Mouse (Mus musculus): ENCODE data around the gene Trim66. TPM values are rescaled to one million over a fixed set of nuclear protein-coding genes. Genes with fewer than 3 reads are reported as not detected.

The Trim66 gene
- polyA plus RNA-seq, 1 experiment from 2014 or later: not detected

GRCm38 (mm10) chr7:109532691-109533090 is 24.8 kb upstream of the Trim66 start:
- ATAC-seq (replicated peaks; ENCODE audit: low FRiP score): no peak
- no peak overlapping the region for H3K9ac ChIP-seq
- no peak overlapping the region for H3K4me2 ChIP-seq
- H3K36me3 ChIP-seq: peaks cover 71% of the 10 kb centered on the region
- no peak overlapping the region for H3K27ac ChIP-seq
- H3K9me3 ChIP-seq (replicated peaks): no peaks in the 10 kb centered on the region
- no peaks in the 10 kb centered on the region for H3K27me3 ChIP-seq
- H3K4me3 ChIP-seq (replicated peaks): no peak overlapping the region
- no peaks in the 10 kb centered on the region for H3K4me1 ChIP-seq
- 70% methylated on average over 3 of the region's 3 CpGs for WGBS

DNA sequence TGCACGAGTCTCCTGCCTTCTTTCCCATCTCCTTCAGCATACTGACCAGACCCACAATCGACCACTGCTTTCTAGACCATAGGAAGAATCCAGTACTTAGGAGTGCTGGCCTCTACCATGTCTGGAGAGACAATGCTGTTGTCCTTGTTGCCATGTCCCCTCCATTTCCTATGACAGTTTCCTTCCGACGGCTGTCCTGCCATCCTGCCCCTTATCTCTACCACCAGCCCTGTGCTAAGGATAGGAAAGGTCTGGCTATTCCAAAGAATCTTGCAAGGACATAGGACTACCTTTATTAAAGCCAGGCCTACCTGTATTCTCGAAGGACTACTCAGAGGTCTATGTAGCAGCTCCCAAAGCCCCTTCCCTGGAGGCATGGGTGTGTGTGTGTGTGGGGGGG is 23.6 kb upstream of the Trim66 start:
- no peaks in the 10 kb centered on the region for H3K9me3 ChIP-seq (replicated peaks)
- no peak overlapping the region for H3K4me3 ChIP-seq (replicated peaks)
- no peak overlapping the region for H3K27ac ChIP-seq
- peaks cover 74% of the 10 kb centered on the region for H3K36me3 ChIP-seq
- ATAC-seq (replicated peaks; ENCODE audit: low FRiP score): no peak
- 84% methylated on average over 5 of the region's 5 CpGs for WGBS
- no peak overlapping the region for H3K9ac ChIP-seq
- H3K4me2 ChIP-seq: no peak overlapping the region
- no peaks in the 10 kb centered on the region for H3K27me3 ChIP-seq
- H3K4me1 ChIP-seq: no peaks in the 10 kb centered on the region

DNA sequence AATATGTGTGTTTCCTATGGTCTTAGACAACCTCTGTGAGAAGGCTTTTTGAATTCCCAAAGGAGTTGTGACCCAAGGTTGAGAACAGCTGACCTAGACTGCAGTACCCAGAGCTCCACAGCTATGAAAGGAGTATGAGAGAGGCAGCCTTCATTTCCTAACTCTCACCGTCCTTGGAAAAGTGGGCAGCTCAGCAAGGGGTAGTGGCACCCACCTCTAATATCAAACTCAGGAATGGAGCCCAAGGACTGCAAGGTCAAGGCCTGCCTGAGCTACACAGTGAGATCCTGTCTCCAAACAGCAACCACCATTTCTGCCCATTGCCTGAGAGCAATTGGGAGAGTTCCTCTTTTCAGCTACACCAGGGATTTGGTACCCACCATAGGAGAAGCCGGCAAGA is 21.8 kb upstream of the Trim66 start:
- Histone ChIP-seq H3K4me1 (no peaks in the 10 kb centered on the region), H3K27ac (no peak overlapping the region), H3K36me3 (peaks cover 76% of the 10 kb centered on the region), H3K9ac (no peak overlapping the region), H3K4me2 (no peak overlapping the region), H3K27me3 (no peaks in the 10 kb centered on the region), H3K9me3 (replicated peaks) (no peaks in the 10 kb centered on the region), H3K4me3 (replicated peaks) (no peak overlapping the region)
- ATAC-seq (replicated peaks; ENCODE audit: low FRiP score): no peak
- WGBS: 92% methylated on average over 2 of the region's 2 CpGs

- H3K27ac ChIP-seq: no peak overlapping the region
- no peak overlapping the region for H3K4me3 ChIP-seq (replicated peaks)
- peaks cover 77% of the 10 kb centered on the region for H3K36me3 ChIP-seq
- no peak overlapping the region for H3K4me2 ChIP-seq
- 15% methylated on average over 3 of the region's 3 CpGs for WGBS
- H3K9ac ChIP-seq: no peak overlapping the region
- ATAC-seq (replicated peaks; ENCODE audit: low FRiP score): peak; percentile 63
- H3K27me3 ChIP-seq: no peaks in the 10 kb centered on the region
- no peaks in the 10 kb centered on the region for H3K9me3 ChIP-seq (replicated peaks)
- H3K4me1 ChIP-seq: no peaks in the 10 kb centered on the region
Observed at GRCm38 (mm10) chr7:109528356-109528755, 20.4 kb upstream of the Trim66 start.

DNA sequence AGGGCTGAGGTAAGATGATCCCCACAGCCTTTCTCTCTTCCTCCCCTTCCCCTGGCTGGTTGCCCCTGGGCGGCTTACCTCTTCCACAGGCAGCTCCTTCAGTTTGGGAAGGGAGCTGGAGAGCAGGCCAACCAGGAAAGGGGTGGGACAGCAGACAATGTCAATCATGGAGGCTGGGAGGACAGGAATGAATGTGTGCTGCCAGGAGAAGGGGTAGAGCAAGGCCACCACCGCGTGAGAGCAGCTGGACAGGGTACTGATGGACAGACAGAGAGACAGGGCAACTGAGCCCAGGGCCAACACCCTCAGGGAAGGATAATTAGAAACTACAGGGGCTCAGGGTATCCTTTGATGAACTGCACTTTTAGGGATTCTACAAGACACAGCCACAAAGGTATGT is 19.6 kb upstream of the Trim66 start:
- H3K36me3 ChIP-seq: peaks cover 80% of the 10 kb centered on the region
- H3K9me3 ChIP-seq (replicated peaks): no peaks in the 10 kb centered on the region
- H3K4me3 ChIP-seq (replicated peaks): no peak overlapping the region
- 61% methylated on average over 3 of the region's 3 CpGs for WGBS
- no peak for ATAC-seq (replicated peaks; ENCODE audit: low FRiP score)
- H3K27me3 ChIP-seq: no peaks in the 10 kb centered on the region
- H3K4me1 ChIP-seq: no peaks in the 10 kb centered on the region
- H3K27ac ChIP-seq: no peak overlapping the region
- H3K9ac ChIP-seq: no peak overlapping the region
- no peak overlapping the region for H3K4me2 ChIP-seq

DNA sequence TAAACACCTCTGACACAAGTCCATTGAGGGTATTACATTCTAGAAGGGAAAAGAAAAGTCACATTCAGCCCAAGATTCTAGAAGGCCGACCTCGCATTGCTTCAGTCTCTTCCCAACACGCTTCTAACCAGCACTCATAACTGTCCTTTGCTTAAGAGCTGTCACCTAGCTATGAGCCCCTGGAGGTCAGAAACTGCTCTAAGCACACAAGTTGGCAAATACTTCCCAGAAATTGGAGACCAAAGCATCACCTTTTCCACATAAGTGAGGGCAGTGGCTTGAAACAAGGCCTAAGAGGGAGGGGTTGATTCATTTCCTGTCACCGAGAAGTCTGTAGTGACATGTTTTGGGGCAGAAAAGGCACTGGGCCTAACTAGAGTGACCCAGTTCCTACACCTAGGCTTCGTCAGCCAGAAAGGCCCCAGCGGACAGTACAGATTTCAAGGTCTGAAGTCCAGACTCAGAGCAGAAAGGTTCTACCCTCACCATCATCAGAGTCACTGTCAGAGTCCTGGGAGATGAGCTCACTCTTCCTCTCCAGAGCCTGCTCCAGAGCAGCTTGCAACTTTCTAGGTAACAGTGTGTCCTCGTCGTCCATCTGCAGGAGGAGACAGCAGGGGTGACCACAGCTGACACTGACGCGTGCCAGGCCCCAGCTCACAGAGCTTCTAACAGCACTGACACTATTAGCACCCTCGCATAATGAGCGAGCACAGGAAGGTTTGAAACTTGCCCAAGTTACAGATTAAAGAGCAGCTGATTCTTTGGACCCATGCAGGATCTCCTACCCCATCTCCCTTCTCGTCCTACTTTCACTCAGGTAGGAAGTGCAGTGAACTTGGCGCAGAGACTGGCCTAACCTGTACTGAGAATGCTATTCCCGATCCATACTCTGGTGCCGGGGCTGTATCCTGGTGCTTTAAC is 18.1 kb upstream of the Trim66 start:
- peak overlapping the region; percentile 69 for H3K27ac ChIP-seq
- peak; percentile 15; the same call in 1 of the 2 replicates for ATAC-seq (replicated peaks; ENCODE audit: low FRiP score)
- no peak overlapping the region for H3K9ac ChIP-seq
- peaks cover 3% of the 10 kb centered on the region for H3K4me1 ChIP-seq
- no peaks in the 10 kb centered on the region for H3K9me3 ChIP-seq (replicated peaks)
- no peak overlapping the region for H3K4me2 ChIP-seq
- no peaks in the 10 kb centered on the region for H3K27me3 ChIP-seq
- no peak overlapping the region for H3K4me3 ChIP-seq (replicated peaks)
- peaks cover 80% of the 10 kb centered on the region for H3K36me3 ChIP-seq
- WGBS: 69% methylated on average over 16 of the region's 16 CpGs

DNA sequence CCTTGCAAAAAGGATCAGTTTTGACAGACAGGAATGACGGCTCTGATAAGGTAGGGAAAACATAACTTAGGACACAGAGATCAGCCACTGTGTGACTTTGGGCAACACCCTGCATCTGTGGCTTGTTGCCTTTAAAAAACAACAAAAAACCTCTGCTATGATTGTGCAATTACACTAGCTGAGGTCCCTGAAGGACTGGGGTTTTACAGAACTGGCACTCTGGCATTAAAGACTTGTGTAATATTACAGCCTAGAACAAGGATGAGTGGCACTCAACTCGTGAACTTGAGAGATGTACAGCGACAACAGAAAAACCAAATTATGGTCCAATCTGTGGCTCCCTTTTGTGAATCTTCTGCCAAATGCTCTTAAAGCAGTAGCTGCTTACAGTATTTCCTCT is 16.8 kb upstream of the Trim66 start:
- ATAC-seq (replicated peaks; ENCODE audit: low FRiP score): no peak
- Histone ChIP-seq H3K4me2 (no peak overlapping the region), H3K4me3 (replicated peaks) (no peak overlapping the region), H3K4me1 (peaks cover 15% of the 10 kb centered on the region), H3K36me3 (peaks cover 77% of the 10 kb centered on the region), H3K9me3 (replicated peaks) (no peaks in the 10 kb centered on the region), H3K9ac (no peak overlapping the region), H3K27me3 (no peaks in the 10 kb centered on the region), H3K27ac (no peak overlapping the region)
- WGBS: 75% methylated on average over 3 of the region's 3 CpGs

GRCm38 (mm10) chr7:109524442-109524744 is 16.5 kb upstream of the Trim66 start:
- Histone ChIP-seq H3K27ac (no peak overlapping the region), H3K27me3 (no peaks in the 10 kb centered on the region), H3K4me1 (peaks cover 15% of the 10 kb centered on the region), H3K9ac (no peak overlapping the region), H3K4me2 (no peak overlapping the region), H3K36me3 (peaks cover 75% of the 10 kb centered on the region), H3K9me3 (replicated peaks) (no peaks in the 10 kb centered on the region), H3K4me3 (replicated peaks) (no peak overlapping the region)
- no peak for ATAC-seq (replicated peaks; ENCODE audit: low FRiP score)

DNA sequence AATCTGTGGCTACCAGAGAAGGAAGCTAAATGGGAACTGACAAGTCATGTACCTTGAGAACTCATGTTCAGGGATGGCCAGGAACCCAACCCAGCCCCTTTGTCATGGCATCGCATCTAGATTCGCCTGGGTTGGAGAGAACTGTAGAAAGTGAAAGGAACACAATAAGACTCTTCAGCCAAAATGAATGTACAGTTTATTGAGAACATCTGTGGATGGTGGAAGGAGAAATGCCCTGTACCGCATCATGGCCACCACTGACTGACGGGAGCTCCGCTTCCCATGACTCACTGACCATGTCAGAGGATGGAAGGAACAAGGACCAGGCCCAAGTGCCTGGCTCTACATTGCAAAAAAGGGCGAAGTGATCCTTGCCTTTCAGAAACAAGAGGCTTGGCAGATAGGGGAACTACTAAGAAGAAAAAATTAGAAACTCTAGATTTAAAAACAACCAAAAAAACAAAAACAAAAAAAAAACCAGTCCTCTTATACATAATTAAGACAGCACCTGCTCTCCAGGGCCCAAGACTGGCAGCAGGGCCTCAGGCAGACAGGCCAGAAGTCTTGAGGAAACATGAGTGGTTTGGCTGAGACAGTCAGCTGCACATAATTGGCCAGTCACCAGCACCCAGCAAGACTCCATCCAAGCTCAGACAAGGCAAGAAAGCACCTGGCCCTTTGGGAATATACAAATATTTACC is 16.0 kb upstream of the Trim66 start:
- no peak for ATAC-seq (replicated peaks; ENCODE audit: low FRiP score)
- WGBS: 72% methylated on average over 6 of the region's 6 CpGs
- peaks cover 15% of the 10 kb centered on the region for H3K4me1 ChIP-seq
- H3K4me3 ChIP-seq (replicated peaks): no peak overlapping the region
- H3K9ac ChIP-seq: no peak overlapping the region
- H3K27me3 ChIP-seq: no peaks in the 10 kb centered on the region
- H3K4me2 ChIP-seq: no peak overlapping the region
- H3K36me3 ChIP-seq: peaks cover 73% of the 10 kb centered on the region
- no peaks in the 10 kb centered on the region for H3K9me3 ChIP-seq (replicated peaks)
- peak overlapping the region; percentile 23; the same call in 1 of the 2 replicates for H3K27ac ChIP-seq

DNA sequence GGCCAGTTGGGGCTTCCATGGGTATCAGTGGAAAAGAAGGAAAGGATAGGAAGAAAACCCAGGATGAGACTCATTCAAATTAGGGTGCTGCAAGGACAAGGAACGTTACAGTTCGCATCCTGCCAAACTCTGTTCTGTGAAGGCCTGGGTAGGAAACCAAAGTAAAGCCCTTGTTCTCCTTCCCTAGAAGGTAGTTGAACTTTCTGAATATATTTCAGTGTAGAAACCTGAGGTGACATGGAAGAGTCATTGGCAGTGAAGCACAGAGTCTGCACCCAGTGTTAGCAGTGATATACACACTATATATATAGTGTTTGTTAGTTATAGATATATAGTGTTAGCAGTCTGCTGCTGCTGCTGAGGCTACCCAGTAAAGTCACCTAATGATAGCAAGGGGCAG is 15.4 kb upstream of the Trim66 start:
- peaks cover 73% of the 10 kb centered on the region for H3K36me3 ChIP-seq
- ATAC-seq (replicated peaks; ENCODE audit: low FRiP score): no peak

DNA sequence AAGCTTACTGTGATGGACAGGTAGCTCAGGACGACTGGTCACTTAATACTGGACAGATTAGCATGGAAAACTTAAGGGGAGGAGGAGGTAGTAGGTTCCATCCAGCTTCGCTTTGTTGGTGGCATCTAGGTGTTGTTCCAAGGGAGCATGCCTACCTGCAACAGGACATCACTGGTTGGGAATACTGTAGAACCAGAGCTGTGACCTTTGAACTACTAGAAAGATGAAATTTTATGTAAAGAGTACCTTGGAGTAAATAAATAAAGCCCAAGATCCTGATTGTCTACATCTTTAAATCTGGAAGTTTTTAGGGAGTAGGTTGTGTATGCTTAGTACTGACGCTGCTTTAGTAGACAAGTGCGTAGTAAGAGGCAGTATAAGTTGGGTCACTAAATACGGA is 14.2 kb upstream of the Trim66 start:
- H3K27me3 ChIP-seq: no peaks in the 10 kb centered on the region
- 0 out of 2 replicates have a peak overlapping the region, but pooled peaks have one; percentile 35 for H3K9ac ChIP-seq
- H3K4me1 ChIP-seq: peaks cover 25% of the 10 kb centered on the region
- peaks cover 65% of the 10 kb centered on the region for H3K36me3 ChIP-seq
- H3K4me3 ChIP-seq (replicated peaks): no peak overlapping the region
- H3K9me3 ChIP-seq (replicated peaks): no peaks in the 10 kb centered on the region
- no peak overlapping the region for H3K4me2 ChIP-seq
- no peak overlapping the region for H3K27ac ChIP-seq
- WGBS: 79% methylated on average over 5 of the region's 5 CpGs
- ATAC-seq (replicated peaks; ENCODE audit: low FRiP score): no peak

More for the DNA sequence above, 15.4 kb upstream of the Trim66 start:
- Histone ChIP-seq H3K27ac (peak overlapping the region; percentile 23), H3K4me3 (replicated peaks) (no peak overlapping the region), H3K9me3 (replicated peaks) (no peaks in the 10 kb centered on the region), H3K27me3 (no peaks in the 10 kb centered on the region), H3K9ac (no peak overlapping the region), H3K4me2 (no peak overlapping the region), H3K4me1 (peaks cover 16% of the 10 kb centered on the region)
- WGBS: 62% methylated on average over 2 of the region's 2 CpGs

DNA sequence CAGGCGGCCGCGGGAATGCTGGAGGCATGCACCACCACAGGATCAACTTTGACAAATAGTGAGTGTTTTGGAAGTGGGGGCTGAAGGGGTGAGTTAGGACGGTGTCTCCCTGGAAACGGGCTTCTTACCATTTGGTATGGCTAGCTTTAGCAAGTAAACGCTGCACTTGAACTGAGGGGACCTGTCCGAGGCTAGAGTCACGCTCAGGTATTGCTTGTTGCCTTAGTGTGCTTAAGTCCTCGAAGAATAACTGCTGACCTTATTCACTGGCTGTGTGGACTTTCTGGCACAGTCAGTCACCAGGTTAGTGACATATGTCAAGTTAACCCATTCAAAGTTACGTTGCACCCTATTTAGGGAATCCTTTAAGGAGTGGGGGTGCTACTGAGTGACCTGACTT is 12.0 kb upstream of the Trim66 start:
- Histone ChIP-seq H3K4me2 (peak overlapping the region; percentile 89), H3K27me3 (no peaks in the 10 kb centered on the region), H3K4me3 (replicated peaks) (peak overlapping the region; percentile 93), H3K9ac (peak overlapping the region; percentile 100), H3K4me1 (peaks cover 25% of the 10 kb centered on the region), H3K36me3 (peaks cover 49% of the 10 kb centered on the region), H3K9me3 (replicated peaks) (no peaks in the 10 kb centered on the region), H3K27ac (peak overlapping the region; percentile 99)
- no peak for ATAC-seq (replicated peaks; ENCODE audit: low FRiP score)
- WGBS: under 1% methylated on average over 10 of the region's 10 CpGs
